Mouse (Mus musculus) stomach, postnatal 0 days (tissue): ENCODE data around the gene Rps6kc1.

Experiments
- CTCF ChIP-seq: IDR thresholded peaks from 2 replicates; pipeline ENCODE4 v1.5.1; 2016; ENCODE audit warnings: antibody characterized with exemption, low read depth, mild to moderate bottlenecking, moderate library complexity
- EP300 ChIP-seq: optimal IDR thresholded peaks from 2 replicates; pipeline ENCODE3; 2016; ENCODE audit warnings: antibody characterized with exemption

GRCm38 (mm10) chr1:190927751-190928369, 16.3 kb upstream of the Rps6kc1 start:
- TF ChIP-seq CTCF (no peak), EP300 (no peak)
